8 mouse cellular contexts compared by ENCODE assay signal in the genomic region with DNA sequence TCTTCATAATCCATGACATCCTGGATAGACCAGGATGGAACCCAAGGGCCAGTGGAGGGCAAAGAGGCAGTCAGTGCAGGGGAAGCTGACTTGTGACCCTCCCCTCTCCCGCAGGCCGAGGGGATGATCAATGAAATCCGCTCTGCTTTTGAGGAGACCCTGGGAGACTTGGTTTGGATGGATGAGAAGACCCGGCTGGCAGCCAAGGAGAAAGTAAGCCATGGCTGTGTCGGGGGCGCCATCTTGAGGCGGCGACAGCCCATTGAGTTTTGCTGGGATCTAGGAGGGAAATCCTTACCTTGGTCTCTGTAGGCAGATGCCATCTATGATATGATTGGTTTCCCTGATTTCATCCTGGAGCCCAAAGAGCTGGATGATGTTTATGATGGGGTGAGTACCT. TPM values are rescaled to one million over a fixed set of nuclear protein-coding genes. Genes with fewer than 3 reads are reported as not detected.
DNase-seq lines count a peak whose midpoint lies in the region; ATAC-seq and TF ChIP-seq lines count a peak whose summit lies in the region.

No protein-coding gene starts in this region.

- no peak overlapping the region for H3K4me3 ChIP-seq in lung, embryonic 14.5 days (ENCODE audit: low read depth, low read length)

- peak; percentile 65; the same call in 1 of the 2 replicates for ATAC-seq in lung, embryonic 14.5 days (ENCODE audit: insufficient read depth)
- ATAC-seq in neutrophil, adult 5-6 weeks (ENCODE audit: extremely low read depth, insufficient number of reproducible peaks, low FRiP score, poor library complexity, severe bottlenecking), result peak; percentile 45; the same call in 1 of the 2 replicates

- TF ChIP-seq CTCF in lung, embryonic 14.5 days (IDR thresholded peaks at IDR 0.05; ENCODE audit: low read depth), result peak; percentile 82

- no peak overlapping the region for H3K9ac ChIP-seq in lung, embryonic 14.5 days

- H3K27me3 ChIP-seq in lung, embryonic 14.5 days (ENCODE audit: insufficient read depth, low read length), result no peaks in the 10 kb centered on the region

- H3K9me3 ChIP-seq in lung, embryonic 14.5 days (ENCODE audit: low read depth, low read length), result no peaks in the 10 kb centered on the region

- peak; percentile 43 for DNase-seq in CD4-positive helper T cell, adult 2 months (ENCODE audit: low read depth, low spot score)
- peak; percentile 80 for DNase-seq in adrenal gland, adult 2 months
- peak; percentile 80 for DNase-seq in embryo, embryonic 11 days
- peak; percentile 28 to 46 for DNase-seq in heart, adult 9 months (ENCODE audit: low spot score in 2 of 2)
- DNase-seq in kidney, postnatal 25 days, result peak; percentile 83
- DNase-seq in lung, embryonic 14.5 days, result peak; percentile 86
- peak; percentile 57 to 63 for DNase-seq in thymus, postnatal 36 days

- no peaks in the 10 kb centered on the region for H3K4me1 ChIP-seq in lung, embryonic 14.5 days (ENCODE audit: insufficient read depth)

- no peaks in the 10 kb centered on the region for H3K36me3 ChIP-seq in lung, embryonic 14.5 days (ENCODE audit: insufficient read depth)

- H3K4me2 ChIP-seq in lung, embryonic 14.5 days, result no peak overlapping the region

- WGBS in lung, embryonic 14.5 days, result 1% methylated on average over 8 of the region's 8 CpGs

- no peak overlapping the region for H3K27ac ChIP-seq in lung, embryonic 14.5 days (ENCODE audit: low read depth)

RNA-seq across cellular contexts. Expression of a gene that starts 9.3 kb away (rescaled TPM):
- total RNA-seq in adrenal gland, adult 2 months (2021), result 100 to 1,000 TPM; 215 to 285 TPM
- polyA plus RNA-seq in adrenal gland, adult 2 months (2012; rRNA removed), result 38.1 and 43.8 TPM in 2 replicates
- 345 and 352 TPM in 2 replicates for polyA plus RNA-seq in lung, embryonic 14.5 days (2014; fragmentation: Nextera tagmentation; extraction: Ambion mirVana)
- total RNA-seq in neutrophil, adult 5-6 weeks (2017), result 81.6 and 82.6 TPM in 2 replicates

RNA-seq across cellular contexts. Expression of a gene that starts 12.5 kb away (rescaled TPM):
- 10 to 100 TPM in 1 of 2 experiments, 1 to 10 TPM in 1; 9.3 to 18.8 TPM for total RNA-seq in adrenal gland, adult 2 months (2021)
- polyA plus RNA-seq in adrenal gland, adult 2 months (2012; rRNA removed), result 2.3 and 5.0 TPM in 2 replicates
- polyA plus RNA-seq in lung, embryonic 14.5 days (2014; fragmentation: Nextera tagmentation; extraction: Ambion mirVana), result 2.8 and 2.9 TPM in 2 replicates
- not detected in 2 replicates for total RNA-seq in neutrophil, adult 5-6 weeks (2017)

RNA-seq across cellular contexts. Expression of a gene that starts 21.1 kb away (rescaled TPM):
- total RNA-seq in adrenal gland, adult 2 months (2021), result 10 to 100 TPM; 36.8 to 56.4 TPM
- polyA plus RNA-seq in adrenal gland, adult 2 months (2012; rRNA removed), result 33.3 and 42.3 TPM in 2 replicates
- 0.72 and 1.3 TPM in 2 replicates for polyA plus RNA-seq in lung, embryonic 14.5 days (2014; fragmentation: Nextera tagmentation; extraction: Ambion mirVana)
- total RNA-seq in neutrophil, adult 5-6 weeks (2017), result not detected in 2 replicates

RNA-seq across cellular contexts. Expression of a gene that starts 26.0 kb away (rescaled TPM):
- 100 to 1,000 TPM; 368 to 454 TPM for total RNA-seq in adrenal gland, adult 2 months (2021)
- polyA plus RNA-seq in adrenal gland, adult 2 months (2012; rRNA removed), result 486 and 565 TPM in 2 replicates
- 176 and 191 TPM in 2 replicates for polyA plus RNA-seq in lung, embryonic 14.5 days (2014; fragmentation: Nextera tagmentation; extraction: Ambion mirVana)
- total RNA-seq in neutrophil, adult 5-6 weeks (2017), result 148 and 172 TPM in 2 replicates

RNA-seq across cellular contexts. Expression of a gene that starts 30.6 kb away (rescaled TPM):
- 10 to 100 TPM; 28.9 to 37.1 TPM for total RNA-seq in adrenal gland, adult 2 months (2021)
- polyA plus RNA-seq in adrenal gland, adult 2 months (2012; rRNA removed), result 32.3 and 47.0 TPM in 2 replicates
- 44.1 and 48.9 TPM in 2 replicates for polyA plus RNA-seq in lung, embryonic 14.5 days (2014; fragmentation: Nextera tagmentation; extraction: Ambion mirVana)
- 4.2 and 6.5 TPM in 2 replicates for total RNA-seq in neutrophil, adult 5-6 weeks (2017)

Comparison
In these comparisons a context has a peak if more than half of its experiments do, and no peak if none do; other contexts are left out.
1. RNA of a gene that starts 12.5 kb away (total RNA-seq): 9.3 to 18.8 TPM in adrenal gland, adult 2 months; not detected in neutrophil, adult 5-6 weeks; every median in the first group is over 10 times any median in the second.
2. RNA of a gene that starts 21.1 kb away (total RNA-seq): 36.8 to 56.4 TPM in adrenal gland, adult 2 months; not detected in neutrophil, adult 5-6 weeks; every median in the first group is over 10 times any median in the second.
3. Peak in every context shown above with its lines, with median percentiles within 50 percentile points of each other: DNase-seq.